Mouse (Mus musculus) liver (tissue): ENCODE data around the gene Arhgef19.

Experiments
- DNase-seq: peaks from one replicate; pipeline ENCODE4 v3.0.0-alpha.2; 2020; ENCODE audit warnings: mixed read lengths

The Arhgef19 gene

DNA sequence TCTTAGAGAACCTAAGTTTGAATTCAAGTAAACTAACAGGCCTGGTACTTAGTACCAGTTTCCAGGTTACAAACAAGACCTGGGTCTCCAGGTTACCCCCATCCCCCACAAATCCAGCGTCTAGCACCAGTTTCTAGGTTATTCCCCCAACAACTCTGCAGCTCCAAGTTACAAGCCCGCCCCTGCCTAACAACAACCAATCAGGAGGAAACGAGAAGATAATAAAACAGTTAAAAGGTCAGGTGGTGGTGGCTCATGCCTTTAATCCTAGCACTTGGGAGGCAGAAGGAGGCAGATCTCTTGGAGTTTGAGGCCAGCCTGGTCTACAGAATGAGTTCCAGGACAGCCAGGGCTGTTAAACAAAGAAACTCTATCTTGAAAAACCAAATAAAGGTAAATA lies 28.0 kb downstream of the Arhgef19 start:
- no peak for DNase-seq

DNA sequence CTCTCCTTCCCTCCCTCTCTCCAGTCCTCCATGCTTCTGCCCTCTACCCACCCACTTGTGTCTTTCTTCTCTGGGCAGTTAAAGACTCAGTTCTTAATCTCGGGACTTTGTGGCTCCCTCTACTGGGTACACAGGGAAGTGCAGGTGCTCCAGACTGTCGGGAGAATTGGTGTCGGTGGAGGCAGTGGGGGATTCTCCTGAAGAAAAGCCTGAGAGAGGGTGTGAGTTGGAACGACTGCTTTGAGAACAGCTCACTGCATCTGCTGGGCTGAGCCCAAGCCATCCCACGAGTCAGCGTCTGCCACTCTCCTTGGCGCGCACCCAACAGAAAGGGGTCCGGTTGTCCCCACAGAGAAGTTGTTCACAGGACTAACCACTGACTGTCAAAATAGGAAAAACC lies 28.5 kb downstream of the Arhgef19 start:
- peak; percentile 60 for DNase-seq

DNA sequence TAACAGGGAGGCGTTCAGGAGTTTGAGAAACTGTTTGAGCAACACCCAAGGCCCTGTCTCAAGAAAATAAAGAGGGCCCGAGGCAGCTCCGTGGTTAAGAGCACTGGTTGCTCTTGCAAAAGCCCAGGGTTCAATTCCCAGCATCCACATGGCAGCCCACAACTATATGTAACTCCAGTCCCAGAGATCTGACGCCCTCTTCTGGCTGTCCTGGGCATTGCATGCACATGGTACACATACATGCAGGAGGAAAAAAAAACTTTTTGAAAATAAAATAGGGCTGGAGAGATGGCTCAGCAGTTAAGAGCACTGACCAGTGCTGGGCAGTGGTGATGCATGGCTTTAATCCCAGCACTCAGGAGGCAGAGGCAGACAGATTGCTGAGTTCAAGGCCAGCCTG lies 29.1 kb downstream of the Arhgef19 start:
- no peak for DNase-seq

DNA sequence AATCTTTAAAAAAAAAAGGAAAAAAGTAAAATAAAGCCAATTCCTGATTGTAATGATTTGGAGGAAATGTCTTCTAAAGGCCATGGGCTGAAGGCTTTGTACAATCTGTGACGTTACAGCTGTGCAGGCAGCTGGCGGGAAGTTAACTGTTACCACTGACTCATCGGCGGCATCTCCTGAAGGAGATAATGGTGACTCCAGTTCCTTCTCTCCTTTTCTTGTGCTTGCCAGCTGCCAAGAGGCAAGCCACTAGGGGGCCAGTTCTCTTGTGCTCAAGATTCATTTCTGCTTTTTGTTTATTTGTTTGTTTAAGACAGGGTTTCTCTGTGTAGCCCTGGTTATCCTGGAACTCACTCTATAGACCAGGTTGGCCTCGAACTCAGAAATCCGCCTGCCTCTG lies 29.8 kb downstream of the Arhgef19 start:
- no peak for DNase-seq

DNA sequence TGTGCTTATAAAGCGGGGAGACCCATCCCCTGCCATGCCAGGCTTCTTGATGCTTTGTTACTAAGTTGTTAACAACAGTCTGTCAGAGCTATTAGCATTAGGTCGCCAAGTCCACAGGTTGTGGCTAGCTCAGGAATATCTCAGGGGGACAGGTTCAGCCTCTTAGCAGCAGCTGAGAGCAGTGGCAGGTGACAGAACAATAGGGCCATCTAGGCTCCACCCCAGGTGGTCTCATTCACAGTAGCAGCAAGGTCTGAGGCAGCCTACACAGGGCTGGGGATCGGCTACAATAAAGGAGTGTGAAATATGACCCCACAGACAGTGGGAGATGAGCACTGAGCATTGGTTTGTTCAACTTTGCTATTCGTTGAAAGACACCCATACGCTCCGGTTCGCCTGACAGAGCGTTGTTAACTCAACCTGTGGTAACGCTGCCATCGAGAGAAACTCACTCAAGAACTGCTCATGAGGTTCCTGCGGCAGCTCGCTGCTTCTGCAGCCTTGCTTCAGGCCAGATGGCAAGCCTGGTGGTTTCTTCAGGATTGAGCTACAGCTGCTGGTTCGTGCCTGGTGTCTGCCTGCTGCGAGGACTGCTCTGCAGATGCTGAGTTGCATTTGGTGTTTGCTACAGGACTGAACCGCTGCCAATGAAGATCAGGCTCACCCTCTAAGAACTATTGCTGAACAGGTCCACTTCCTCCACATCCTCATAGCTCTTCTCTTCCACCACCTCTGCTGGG lies 31.1 kb downstream of the Arhgef19 start:
- DNase-seq, result no peak

DNA sequence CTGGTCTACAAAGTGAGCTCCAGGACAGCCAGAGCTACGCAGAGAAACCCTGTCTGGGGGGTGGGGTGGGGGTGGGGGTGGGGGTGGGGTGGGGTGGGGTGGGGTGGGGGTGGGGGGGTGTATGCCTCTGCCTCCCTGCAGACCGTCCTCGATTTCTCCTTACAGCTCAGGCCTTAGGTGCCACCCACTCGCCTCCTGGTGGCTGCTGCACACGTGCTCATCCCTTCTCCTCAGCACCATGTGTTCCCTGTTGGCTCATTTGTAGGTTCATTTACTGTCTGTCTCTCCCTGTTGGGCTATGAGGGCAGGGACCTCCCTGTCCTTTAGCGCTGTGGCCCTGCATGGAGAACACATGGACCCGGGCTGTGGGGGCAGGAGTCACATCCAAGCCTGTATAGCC lies 31.9 kb downstream of the Arhgef19 start:
- no peak for DNase-seq

DNA sequence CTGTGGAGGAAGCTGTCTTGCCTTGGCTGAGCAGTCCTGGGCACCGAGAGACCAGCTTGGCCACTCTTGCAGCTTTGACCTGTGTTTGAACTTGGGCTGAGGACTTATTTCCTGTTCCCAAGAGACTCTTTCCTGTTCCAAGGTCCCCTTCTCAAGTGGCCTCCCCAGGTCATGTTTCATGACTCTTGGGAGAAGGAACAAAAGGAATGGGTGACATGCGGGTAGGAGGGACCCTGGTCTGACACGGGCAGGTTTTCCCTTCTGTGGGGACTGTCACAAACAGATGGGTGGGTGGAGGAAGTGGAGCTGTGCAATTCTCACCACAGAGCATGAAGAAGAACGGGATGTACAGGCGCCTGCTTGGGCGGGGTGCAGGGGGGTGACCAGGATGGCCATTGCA lies 32.4 kb downstream of the Arhgef19 start:
- DNase-seq, result no peak

DNA sequence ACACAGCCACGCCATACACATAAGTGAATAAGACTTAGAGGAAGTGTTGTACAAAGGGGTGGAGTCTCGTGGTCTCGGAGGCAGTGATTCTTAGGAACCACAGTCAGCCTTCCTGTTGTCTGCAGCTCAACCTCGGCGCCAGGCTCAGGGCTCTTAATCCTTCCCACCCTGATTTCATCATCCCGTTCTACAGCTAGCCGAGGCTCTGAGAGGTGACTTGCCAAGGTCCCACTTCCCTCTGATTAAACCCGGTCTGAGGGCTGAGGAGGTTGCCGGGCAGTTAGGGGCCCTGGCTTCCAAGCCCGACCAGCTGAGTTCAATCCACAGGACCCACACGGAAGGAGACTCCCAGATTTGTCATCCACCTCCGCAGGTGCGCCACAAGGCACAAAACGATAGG lies 33.6 kb downstream of the Arhgef19 start:
- no peak for DNase-seq

DNA sequence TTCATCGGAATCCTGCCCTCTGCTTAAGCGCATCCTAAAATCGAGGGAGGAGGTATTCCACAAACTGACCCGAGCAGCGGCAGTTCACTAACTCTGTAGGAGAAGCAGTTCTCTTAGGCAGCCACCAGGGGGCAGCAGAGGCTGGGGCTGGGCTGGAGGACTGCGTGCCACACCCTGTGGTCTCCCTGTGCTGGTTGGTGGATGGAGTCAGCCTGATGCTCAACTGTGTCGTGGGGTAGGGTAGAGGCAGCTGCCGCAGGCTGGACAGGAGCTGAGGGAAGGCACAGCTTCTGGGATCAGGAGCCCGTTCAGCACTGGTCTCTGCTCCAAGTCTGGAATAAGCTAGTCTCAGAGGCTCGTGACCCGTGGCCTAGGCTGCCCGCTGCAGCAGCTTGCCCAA lies 34.0 kb downstream of the Arhgef19 start:
- DNase-seq, result peak; percentile 85

DNA sequence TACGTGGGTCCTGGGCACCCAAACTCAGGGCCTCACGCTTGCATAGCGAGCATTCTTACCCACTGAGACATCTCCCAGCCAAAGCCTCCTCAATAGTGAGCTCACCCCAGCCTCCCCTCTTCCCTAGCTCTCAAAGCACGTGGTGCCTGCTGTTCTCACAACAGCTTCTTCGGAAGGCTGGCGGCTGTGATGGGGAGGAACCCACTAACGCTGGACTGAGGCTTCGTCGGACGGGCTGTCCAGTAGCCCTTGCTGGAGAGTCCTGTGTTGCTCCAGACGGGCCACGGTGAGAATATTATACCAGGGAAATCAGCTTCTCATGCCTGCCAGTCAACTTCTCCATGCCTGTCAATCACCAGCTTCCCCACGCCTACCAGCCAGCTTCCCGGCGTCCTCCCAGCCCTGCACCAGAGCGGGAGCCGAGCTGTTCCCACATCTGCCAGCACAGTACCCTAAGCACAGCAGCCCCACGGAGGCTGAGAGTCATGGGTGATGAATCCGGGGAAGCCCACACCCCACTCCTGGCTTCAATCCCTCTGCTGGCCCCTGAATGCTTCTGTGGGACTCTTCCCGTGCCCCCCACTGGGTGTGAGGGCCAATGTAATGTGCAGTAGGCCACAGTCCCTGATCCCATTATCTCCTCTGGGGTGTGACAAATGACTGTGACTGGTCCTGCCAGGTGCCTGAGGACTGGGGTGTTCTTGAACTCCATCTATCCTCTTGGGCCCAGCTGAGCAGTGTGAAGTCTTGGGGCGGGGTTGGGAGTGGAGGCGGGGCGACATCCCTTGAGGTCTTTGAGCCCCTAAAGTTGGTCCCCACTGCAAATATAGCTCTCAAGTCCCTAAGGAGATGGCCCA lies 35.4 kb downstream of the Arhgef19 start:
- no peak for DNase-seq

DNA sequence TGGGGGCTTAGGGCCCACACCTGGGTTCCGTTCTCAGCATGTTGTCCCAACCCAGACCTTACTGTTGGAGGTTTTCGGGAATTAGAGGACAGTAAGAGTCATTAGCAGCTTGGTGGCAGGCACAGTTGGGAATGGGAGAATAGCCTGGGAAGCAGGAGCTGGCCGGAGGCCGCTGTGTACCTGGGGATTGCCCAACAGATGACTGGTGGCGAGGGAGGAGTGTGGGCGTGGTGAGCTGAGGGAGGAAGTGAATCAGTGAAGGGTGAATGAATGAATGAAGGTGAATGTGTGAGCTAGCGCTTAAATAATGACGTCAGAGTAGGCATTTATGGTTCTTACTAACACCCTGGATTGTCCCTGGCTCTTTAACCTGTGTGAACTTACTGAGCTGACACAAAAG lies 37.9 kb downstream of the Arhgef19 start:
- no peak for DNase-seq

DNA sequence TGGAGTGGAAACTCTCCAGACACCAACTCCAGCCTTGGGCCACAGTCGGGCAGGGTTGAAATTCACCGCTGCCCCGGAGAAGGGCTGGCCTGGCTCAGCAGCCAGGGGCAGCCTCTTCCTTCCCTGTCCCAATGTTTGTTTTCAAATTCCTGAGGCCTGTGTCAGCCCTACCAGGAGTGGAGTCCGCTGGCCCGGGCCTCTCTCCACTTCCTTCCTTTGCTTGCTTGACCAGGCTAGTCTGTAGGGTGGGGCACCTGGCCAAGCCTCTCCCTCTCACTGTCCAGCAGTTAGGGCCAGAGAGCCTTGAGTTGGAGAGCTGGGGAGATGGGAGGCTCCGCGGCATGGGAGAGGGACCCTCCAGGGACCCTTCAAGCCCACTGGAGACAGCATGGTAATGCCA lies 38.9 kb downstream of the Arhgef19 start:
- peak; percentile 44 for DNase-seq

DNA sequence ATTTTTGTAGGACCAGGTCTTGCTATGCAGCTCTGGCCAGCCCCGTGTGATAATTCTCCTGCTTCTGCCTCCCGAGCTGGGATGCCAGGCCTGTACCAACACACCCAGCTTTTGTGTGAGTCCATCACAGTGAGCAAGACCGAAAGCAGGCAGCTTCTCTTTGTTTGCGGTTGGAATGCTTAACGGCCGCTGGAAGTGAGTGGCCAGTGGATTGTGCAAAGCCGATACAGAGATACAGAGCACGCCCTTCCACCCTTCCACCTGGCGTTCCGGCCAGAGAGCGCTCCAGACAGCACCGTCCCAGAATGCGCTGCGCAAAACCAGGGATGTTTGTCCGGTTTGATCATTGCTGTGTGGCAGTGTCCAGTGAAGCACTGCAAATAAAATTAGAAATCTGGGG lies 40.0 kb downstream of the Arhgef19 start:
- peak; percentile 50 for DNase-seq

DNA sequence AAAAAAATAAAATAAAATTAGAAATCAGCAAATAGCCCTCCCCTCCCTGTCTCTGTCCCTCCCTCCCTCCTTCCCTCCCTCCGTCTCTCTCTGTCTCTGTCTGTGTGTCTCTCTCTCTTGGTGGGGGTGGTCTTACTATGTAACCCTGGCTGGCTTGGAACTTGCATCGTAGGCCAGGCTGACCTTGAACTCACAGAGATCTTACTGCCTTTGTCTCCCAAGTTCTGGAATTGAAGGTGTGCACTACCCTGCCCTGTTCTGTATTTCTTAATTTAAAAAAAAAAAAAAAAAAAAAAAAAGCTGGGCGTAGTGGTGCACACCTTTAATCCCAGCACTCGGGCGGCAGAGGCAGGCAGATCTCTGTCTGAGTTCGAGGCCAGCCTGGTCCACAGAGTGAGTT lies 40.5 kb downstream of the Arhgef19 start:
- DNase-seq, result no peak

DNA sequence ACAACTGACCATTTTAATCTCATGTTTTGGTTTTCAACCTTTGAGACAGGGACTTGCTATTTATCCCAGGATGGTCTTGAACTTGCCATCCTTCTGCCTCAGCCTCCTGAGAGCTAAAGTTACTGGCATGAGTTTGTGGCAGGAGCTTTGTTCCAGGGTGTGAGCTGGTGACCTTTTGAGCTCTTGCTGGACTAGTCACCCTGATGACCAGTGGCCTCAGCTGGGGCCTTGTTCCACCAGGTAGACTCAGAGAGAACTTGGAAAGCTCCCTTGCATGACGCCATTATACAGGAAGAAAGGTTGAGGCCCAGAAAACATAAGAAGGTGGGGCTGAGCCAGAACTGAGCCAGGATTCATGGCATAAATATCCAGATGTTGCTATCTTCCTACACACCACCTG lies 41.2 kb downstream of the Arhgef19 start:
- no peak for DNase-seq

DNA sequence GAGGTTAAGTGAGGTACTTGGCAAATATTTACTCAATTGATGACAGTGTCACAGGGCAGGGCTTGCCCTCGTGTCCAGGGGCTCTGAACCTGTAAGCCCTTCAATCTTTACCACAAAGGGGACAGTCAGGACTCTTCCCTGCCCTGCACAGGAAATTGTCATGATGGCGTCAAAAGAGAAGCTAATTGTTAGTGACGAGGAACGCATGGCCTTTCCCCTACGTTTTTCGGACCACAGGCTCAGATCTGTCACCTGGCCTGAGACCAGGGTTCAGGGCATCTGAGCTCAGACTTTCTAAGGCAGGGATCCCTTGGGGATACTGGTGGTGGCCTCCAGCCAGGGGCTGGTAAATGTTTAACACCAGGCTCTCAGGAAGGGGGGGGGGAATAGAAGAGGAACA lies 41.9 kb downstream of the Arhgef19 start:
- DNase-seq, result no peak

DNA sequence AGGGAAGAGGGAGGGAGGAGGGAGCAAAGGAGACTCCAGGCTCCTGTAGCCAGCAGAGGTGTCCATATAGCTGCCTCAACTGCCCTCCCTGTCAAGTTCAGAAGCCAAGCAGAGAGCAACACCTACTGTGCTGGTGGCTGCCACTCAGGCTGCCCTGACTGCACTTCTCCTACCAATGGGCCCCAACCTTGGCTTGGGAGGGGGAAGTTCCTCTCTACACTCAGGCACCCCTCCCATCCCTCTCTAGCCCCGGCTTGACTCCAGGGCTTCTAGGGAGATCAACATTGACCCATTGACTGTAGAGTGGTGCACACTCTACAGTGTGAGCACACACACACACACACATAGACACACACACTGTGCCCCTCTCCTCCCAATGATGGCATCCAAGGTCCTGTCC lies 42.3 kb downstream of the Arhgef19 start:
- no peak for DNase-seq

DNA sequence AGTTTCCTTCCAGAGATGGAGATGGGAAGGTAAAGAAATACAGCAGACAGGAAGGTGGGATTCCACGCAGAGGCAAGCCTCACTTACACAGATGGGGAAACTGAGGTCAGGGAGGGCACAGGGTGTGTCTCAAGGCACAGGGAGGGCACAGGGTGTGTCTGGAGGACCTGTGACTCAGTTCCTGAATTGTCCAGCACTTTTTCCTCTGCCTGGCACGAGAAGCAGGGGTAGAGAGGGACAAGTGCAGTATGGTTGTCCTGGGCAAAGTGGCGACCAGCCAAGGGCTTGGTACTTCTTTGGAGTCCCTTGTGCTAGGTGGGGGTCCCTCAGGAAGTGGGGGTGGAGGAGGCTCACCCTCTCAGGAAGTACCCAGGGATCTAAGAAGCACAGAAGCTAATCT lies 42.8 kb downstream of the Arhgef19 start:
- DNase-seq, result no peak

DNA sequence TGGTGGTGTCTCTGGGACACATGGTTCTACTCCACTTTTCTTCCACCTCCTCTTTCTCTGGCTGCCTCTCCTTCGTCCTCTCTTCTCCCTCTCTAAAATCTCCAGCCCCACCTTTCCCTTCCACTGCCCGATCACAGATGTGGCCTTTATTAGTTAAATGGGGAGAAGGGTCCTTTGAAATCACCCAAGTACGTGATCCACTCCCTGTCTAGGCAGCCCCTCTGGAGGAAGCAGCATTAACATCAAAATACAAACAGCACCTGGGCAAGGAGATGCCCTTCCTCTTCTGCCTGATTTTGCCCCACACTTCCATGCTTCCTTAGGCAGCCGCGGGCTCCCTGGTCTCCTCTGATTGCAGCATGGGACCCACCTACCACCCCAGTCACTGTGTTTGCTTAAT lies 43.3 kb downstream of the Arhgef19 start:
- DNase-seq, result no peak

DNA sequence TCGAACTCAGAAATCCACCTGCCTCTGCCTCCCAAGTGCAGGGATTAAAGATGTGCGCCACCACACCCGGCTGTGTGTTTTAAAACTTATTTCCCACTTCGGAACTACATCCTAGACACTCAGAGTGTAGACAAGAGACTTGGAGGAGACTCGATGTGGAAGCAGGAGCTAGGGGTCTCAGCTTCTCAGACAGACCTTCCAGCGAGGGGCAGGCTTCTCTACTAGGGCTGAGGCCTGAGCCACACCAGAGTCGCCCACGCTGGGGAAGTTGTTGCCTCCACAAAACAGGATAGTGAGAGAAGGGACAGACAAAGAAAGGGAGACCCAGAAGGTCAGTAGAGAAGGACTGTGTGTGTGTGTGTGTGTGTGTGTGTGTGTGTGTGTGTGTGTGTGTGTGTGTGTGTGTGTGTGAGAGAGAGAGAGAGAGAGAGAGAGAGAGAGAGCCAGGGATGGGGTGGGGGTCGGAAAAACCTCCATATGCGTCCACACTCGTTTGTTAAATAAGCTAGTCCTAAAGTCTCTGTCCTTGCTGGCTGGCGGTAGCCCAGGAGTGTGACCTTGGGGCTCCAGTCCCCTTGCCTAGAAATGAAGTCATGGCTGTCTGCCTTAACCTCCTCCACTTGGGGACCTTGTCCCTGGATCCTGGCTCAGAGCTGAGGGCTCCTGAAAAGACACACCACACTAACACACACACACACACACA lies 44.0 kb downstream of the Arhgef19 start:
- DNase-seq, result no peak

DNA sequence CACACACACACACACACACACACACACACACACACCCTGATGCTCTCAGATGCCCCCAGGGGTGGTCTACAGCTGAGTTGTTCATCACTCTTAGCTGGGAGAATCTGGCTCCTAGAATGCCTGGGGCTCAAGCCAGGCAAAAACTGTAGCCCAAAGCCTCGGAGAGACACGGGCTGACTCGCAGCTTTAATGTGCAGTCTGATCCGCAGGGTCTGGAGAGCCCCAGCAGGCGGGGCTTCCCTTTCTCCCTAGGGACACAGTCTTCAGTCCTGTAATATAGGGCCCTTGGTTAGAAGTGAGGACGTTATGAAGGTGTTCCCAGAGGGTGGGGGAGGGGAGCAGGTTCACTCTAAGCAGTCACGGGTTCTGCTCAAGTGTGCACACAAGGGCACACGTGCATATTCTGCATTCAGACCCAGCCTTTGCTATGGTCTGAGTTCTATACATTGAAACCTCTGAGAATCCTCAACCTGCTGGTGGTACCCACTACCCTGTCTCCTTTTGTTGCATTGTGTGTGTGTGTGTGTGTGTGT lies 44.6 kb downstream of the Arhgef19 start:
- no peak for DNase-seq

DNA sequence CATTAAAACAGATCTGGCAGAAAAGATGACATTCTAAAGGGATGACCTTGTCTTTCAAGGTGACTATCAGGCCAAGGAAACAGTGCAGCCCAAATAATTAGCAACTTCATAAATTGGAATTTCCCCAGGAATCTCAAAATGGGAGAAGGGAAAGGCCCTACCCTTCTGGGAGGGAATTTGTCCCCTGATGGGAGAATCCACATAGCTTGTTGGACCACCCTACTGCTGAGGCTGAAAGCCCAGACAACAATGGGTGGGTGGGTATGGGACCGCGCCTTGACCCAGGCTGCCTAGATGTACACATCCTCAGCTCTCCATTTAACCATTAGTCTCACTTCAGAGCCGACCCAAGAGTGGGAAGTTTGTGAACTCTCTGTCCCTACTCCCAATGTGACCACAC lies 45.2 kb downstream of the Arhgef19 start:
- no peak for DNase-seq

DNA sequence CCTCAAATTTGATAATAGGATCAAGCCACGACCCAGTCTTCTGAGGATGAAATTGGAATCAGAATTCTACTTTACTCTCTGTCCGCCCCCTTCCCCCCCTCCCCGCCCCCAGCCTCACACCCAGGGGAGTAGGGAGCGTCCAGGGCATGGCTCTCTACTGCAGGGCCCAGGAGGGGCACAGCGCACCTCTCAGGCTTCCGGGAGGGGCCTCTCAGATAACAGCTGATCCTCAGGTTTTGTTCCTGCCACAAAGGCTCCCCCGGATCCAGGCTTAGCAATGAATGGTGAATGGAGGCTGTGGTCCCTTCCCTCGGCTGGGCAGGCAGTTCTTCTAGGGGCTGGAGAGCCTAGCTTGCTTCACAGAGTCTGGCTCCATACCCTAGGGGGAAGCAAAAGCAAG lies 45.8 kb downstream of the Arhgef19 start:
- DNase-seq, result no peak
